Mouse (Mus musculus) heart, adult 9 months (tissue): Measurements from ENCODE around the gene Card10.

ENCODE experiments used
- DNase-seq, 2 experiments: peaks; one replicate each; pipeline ENCODE4 v3.0.0; 2022; ENCODE audit warnings: low spot score in 2 of 2

Gene Card10

DNA sequence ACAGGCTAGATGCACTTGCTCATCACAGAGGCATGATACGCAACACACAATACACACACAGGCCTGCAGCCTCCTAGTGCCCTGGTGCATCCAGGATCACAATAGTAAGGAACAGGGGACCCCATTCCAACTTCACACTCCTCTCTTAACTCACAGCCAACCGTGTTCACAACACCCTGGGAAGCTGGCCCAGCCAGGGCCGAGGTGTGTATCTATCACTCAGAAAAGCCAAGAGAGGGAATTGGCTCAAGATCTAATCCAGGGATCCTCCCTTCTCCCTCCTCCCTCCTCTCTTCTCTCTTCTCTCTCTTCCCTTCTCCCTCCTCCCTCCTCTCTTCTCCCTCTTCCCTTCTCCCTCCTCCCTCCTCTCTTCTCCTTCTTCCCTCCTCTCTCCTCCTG lies 66.7 kb downstream of the Card10 start:
- DNase-seq = no peak

- no peak for DNase-seq
These were observed 67.2 kb downstream of the Card10 start for GRCm38 (mm10) chr15:78735431-78736180.

DNA sequence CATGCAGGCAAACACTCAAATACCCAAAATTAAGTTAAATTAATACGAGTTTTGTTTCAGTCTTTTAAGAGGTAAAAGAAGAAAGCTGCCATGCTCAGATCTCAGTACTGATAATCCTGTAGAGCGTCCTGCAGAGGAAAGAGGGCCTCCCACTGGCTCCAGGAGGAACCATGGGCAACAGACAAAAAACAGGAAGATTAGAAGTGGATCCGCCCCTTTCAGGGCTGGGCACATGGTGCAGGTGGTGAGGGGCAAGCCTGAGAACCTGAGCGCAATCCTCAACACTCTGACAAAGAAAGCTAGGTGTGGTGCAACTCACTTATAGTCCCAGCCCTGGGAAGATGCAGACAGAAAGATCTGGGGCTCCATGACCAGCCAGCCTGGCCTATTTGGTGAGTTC lies 71.0 kb downstream of the Card10 start:
- DNase-seq = no peak

DNA sequence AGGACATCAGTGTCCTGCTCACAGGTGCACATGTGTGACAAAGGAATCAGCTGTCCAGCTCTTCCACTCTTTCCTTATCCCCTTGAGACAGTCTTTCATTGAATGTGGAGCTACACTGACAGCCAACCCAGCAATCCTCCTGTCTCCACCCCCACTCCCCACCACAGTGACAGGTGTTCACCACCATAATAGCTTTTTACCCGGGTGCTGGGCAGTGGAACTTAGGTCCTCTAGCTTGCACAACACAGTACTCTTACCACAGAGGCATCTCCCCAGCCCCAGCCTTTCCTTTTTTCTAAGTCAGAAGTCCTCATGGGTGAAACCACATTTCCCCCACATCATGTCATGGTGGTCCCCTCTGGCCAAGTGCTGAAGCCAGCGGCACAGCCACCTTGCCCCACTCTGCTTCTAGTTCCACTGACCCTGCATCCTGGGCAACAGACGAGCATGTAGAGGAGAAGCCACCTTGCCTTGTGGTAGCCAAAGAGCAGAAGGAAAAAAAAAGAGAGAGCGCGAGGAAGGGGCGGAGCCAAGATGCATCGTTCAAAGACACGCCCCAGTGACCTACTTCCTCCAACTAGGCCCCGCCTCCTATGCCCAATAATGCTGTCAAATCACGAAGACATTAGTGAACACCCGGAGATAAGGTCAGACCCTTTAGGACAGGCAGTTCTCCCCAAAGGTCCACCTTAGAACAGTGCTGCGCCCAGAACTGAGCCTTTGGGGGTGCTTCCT lies 72.4 kb downstream of the Card10 start:
- no peak for DNase-seq

- no peak for DNase-seq
These were observed 76.1 kb downstream of the Card10 start for GRCm38 (mm10) chr15:78726697-78727096.
